Mouse (Mus musculus) c-Kit-positive CD71-positive TER-119-positive erythroid progenitor cells, embryonic 14.5 days (primary cell): Measurements from ENCODE around the gene Aldh3b2.

ENCODE experiments used
- DNase-seq: peaks from one replicate; pipeline ENCODE4 v3.0.0-alpha.2; 2013; ENCODE audit warnings: low spot score

Aldh3b2 gene

DNA sequence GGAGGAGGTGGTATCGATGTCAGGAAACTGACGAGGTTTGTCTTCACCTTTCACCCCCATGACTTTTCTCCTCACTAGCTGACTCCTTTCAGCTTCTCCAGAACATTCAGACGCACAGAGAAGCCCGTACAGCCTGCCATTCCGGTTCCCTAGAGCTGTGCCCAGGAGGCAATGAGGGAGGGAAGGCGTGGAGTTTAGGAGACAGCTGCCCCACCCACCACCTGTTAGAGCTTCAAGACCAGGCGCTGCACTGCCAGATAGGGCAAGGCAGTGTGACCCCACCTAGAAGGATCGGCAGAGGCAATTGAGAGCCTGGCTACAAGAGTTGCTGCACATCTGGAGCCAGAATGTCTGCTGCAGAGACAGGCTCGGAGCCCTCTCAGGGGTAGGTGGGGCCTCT, at the start of gene Aldh3b2:
Gene Aldh3b2, plus strand, starts transcription at position 100 of the 400 bp plus-strand sequence.
- DNase-seq = peak; percentile 56

DNA sequence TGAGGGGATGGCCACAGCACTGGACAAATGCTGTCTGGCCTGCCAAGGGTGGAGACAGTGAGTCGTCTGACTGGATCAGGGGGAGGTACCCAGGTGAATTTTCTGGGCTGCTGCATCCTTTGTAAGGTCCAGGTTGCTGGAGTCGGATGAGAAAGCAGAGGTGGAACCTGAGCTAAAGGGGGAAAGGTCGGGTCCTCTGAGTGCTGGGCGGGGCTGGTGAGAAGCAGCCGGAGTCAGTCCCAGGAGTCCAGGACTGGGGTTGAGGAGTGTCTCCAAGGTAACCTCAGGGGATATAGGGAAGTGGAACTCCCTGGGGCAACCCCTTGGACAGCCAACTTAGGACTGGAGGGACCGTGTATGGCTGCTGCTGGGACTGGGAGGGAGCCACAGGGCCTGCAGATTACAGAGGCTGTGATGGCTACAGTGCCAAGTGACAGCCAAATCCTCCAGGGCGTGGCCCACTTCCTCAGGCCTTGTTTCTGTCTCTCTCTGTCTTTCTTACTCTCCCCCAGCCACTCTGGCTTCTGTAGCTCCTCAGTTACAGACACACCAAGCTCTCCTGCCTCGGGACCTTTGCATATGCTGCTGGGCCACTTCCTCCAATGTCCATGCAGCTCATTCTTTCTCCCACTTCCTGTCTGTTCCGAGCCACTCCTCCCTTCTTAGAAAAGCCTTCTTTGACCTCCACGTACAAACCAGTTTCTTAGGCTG, 49.3 kb upstream of the Aldh3b2 start:
- no peak for DNase-seq

DNA sequence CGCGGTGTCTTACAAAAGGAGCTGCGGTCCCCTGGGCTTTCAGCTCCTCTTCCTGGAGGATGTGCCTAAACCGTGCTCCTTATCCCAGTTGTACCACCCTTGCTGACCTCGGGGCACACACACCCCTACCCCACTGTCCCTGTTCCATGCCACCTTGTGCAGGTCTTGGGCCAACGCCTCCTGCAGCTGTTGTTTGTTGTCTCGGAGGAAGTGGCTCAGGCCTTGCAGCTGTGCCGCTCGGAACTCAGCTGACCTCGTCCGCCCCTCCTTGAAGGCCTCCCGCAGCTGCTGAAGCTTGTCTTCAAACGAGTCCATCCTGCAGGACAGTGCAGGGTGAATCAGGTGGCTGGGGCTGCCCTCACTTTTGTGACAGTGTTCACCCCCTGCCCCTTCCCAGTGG, 48.5 kb upstream of the Aldh3b2 start:
- no peak for DNase-seq

DNA sequence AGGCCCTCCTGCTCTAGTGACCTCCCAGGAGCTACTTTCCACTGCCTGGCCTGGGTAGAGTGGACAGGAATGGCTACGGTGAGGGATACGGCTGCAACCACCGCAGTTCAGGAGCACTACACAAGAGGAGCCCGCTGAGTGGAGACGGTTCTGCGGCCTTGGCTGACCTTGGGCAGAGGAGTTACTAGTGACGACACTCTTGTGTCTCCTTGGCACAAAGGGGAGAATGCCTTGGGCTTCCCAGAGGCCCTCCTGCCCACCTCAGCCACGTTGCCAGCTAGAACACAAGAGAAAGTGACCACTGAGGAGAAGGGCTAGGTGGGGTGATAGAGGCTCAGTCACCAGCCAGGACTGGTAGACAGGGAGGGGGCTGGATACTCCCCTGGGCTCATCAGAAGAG, 47.9 kb upstream of the Aldh3b2 start:
- no peak for DNase-seq

DNA sequence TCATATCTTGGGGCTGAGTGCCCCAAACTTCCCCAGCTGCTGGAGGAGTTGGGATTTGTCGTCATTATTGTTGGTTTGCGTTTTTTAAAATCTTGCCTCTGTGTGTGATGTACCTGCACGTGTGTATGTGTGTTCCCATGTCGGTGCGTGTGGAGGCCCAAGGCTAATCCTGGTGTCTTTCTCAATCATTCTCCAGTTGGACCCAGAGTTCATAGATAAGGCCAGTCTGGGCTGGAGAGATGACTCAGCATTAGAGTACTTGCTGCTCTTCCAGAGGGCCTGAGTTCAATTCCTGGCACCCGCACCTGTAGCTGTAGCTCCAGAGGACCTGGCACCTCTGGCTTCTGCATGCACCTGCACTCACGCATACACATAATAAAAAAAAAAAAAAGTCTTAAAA, 47.3 kb upstream of the Aldh3b2 start:
- DNase-seq = no peak

DNA sequence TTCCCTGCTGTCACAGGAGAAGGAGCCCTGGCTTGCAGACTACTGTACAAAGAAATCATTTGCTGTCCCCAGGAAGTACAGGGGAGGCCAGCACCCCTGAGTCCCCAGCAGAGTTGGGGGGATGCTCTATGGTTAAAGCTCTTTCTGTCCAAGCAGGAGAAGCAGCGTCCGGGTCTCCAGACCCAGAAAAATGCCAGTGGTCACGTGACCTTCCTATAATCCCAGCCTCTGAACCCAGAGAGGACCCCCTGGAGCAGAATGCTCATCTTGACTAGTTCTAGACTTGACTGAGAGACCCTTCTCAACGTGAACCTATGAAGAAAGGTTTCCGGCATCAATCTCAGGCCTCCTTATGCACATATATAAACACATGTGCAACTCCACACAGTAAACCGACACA, 46.3 kb upstream of the Aldh3b2 start:
- no peak for DNase-seq

DNA sequence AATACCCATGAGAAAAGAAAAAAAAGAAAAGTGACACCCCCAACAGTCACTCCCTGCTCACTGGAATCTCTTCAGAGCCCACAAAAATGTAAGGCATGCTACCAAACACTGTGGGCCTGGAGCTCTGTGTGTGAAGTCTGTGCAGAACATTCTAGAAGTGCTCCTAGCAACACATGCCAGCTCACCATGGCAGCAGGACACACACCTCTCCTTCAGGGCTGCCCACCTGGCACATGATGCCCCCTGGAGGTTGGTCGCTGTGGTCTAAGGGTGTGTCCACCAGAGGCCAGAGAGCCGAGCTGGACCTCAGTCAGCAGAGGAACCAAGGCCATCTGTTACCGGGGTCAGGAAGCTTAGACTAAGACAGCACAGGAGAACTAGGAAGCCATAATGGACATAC, 45.8 kb upstream of the Aldh3b2 start:
- no peak for DNase-seq

DNA sequence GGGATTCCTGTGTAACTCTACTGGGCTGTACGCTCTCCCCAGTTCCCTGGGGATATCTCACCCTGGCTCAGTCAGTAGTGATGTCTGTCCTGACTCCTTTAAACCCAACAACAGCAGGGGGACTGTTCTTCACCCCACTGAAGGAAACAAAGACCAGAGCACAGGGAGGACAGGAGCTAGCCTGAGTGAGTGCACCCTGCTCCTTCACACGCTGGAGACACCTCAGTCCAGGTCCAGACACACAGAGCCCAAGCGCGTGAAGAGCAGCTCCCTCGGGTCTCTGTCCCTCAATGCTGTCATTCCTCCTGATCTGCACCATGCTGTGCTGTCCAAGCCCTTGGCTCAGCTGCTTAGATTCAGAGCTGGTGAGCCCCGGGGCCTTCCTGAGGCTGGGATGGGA, 45.4 kb upstream of the Aldh3b2 start:
- DNase-seq = no peak

DNA sequence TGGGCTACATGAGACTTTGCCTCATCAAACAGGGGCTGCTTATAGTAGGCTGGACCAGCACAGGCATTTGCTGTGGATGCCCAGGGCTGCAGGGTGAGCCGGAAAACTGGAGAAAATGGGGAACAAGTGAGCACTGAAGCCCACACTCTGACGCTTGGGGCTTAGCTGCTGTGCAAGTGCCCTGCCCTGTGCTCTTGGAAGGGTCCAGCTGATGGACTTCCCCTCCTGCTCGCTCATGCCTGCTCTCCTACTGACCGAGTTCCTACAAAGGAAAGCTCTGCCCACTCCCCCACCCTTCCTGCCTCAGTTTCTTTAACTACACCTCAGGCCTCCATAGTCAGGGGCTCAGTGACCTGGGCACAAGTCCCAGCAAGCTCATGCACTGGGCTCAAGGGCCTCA, 44.1 kb upstream of the Aldh3b2 start:
- DNase-seq = no peak

DNA sequence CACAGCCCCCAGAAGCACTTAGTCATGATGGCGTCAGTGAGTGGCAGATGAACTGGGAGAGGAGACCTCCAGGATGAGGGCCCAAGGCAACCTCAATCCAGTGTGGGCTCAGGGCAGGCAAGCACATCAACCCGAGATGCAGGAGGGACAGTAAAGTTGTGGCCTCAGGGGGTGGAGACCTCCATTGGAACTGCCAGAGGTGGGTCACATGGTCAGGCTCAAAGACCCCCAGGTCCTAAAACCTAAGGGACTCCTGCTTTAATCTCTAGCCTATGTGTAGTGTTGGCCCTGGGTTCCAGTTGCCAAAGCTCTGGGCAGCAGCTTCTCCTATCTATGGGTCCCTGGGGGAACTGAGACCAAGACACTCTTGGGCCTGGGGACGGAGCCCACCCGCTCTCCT, 43.3 kb upstream of the Aldh3b2 start:
- DNase-seq = no peak

DNA sequence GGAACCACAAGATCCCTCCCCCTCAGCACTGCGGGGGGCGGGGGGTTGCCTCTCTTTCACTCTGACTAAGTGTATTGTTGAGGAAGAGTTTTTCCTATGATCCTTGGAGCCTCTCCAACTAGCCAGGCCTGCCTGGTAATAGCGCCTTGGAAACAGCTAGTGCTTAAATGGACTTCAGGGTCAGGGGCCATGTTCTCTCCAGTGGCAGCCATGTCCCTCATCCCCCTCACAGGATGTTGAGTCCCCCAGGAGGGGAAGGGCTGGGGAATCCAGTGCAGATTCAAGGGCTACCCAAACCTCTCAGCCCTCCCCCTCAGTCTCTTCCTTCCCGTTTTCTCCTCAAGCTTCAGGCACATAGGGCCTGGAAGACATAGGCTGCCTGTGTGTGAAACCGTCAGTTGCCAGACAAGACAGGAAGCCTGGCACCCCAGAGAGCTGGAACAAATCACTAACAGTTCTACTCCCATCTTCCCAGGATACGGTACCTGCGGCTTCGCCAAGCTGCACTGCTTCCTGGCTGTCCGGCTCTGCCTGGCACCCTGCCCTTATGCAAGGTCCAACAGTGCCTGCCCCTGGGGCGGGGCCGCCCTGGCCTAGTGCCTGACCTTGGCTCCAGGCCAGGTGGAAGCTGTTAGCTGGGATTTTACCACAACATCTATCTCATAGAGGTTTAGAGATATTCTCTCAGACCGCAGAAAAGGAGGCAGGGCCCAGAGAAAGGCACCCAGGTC, 42.8 kb upstream of the Aldh3b2 start, which contains the start of gene Aldh3b1:
Gene Aldh3b1, minus strand, starts transcription at position 598 of the 731 bp plus-strand sequence.
- DNase-seq = no peak

DNA sequence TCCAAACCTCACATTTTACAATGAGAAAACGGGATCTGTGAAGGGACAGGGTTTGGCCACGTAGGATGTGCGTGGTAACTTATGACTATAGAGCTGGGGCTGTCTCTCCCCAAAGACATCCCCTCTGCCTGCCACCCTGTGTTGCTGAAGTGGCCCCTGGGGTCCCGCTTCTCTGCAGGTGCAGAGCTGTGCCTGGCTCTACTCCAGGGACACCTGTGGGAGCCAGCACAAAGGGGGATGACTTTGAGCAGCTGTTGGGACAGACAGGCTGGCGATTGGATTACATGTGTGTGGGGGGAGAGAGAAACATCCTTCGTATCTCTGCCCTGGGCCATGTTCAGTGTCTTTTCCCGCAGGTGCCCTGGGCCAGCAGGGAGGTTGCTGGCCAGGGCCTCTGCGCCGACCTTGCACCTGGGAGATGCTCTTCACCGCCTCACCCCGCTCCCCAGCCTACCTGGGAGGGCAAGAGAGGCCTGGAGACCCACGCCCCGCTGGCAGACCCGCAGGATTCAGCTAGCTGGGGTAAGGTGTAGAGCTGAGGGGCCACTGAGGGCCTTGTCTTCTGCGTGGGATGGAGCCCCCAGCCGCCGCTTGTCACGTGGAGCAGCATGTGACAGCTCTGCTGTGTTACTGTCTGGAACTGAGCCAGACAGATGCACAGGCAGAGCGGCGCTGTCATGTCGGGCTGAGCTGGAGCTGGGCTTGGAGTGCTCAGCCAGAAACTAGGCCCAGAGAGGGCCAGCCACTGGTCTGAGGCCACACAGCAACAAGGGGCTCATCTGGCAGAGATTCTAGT, 41.7 kb upstream of the Aldh3b2 start:
- no peak for DNase-seq

DNA sequence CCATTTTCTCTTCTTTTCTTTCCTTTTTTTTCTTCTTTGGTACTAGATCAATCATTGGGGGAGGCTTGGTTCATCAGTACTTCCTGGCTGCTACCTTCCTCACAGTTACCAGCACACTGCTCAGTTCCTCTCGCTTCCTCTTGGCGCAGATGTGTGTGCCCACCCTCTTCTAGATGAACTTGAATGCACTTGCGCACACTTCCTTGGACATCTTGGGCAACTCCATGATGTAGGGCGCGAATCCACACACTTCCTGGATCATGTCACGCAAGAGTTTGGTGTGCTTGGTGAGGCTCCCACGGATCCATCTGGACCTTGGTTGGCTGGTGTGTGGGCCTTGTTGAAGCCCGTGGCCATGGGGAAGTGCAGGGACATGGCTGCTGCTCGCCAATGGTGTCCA, 40.4 kb upstream of the Aldh3b2 start:
- DNase-seq = no peak

DNA sequence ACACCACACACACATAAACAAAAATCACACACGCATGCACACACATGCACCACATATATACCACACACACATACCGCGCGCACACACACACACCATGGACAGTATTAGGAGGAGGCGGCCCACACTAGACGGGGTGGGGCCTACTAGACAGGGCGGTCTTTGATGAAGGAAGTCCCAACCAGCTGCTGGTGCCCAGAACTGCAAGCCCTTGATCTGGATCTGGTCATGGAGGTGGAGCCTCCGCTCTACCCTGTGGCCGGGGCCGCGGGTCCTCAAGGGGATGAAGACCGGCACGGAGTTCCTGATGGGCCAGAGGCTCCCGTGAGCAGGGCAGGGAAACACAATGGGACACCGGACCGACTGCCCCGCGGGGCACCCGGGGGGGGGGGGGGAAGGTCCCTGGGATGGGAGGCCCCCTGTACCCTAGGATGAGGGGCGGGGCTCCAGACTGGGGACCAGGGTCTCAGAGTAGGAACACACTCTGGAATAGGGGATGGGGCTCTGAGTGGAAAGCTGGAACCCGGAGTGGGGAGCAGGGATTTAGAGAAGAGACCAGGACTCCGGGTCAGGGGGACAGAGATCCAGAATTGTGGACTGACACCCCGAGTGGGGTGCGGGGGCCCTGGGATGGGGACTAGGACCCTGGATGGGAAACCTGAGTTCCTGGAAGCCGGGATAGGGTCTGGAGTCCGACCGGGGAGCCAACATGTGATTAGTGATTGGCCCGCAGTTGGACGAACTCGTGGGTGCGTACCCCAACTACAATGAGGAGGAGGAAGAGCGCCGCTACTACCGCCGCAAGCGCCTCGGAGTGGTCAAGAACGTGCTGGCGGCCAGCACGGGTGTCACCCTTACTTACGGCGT, 36.9 kb upstream of the Aldh3b2 start, which contains the start of gene Unc93b1:
Gene Unc93b1, plus strand, starts transcription at position 155 of the 864 bp plus-strand sequence.
- peak; percentile 35 for DNase-seq

DNA sequence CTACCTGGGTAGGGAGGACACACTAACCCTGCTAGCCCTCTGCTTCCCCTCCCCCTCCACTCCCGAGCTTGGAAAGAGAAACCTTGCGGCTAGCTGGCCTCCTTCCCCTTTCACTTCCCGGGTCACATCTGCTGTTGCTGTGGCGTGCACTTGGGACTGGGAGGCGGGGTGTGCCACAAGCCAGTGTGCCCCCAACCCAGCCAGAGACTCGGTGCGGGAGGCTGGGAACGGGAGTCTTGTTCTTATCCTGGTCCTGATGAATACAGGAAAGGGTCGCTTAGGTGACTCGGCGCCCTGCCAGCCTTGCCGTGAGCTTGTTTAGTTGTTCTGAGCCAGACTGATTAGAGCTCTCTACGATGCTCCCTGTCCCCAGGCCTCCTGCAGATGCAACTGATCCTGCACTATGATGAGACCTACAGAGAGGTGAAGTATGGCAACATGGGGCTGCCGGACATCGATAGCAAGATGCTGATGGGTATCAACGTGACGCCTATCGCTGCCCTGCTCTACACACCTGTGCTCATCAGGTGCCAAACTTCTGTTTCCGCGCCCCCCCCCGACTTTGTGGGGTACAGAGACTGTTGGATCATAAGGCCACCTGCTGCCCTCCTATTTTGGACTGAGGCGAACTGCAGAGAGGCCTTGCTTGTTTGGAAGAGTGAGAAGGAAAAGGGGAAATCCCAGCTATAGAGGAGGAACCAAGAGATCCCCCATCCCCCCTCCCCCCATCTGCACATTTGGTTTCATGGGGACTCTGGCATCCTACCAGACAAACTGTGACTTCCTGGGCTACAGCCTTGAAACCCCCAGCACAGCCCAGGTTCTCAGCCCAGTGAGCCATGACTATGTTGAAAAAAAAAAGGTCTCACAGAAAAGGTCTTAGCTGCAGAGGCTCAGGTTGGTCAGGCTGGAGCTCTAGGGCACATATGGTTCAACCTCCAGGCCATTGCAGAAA, 36.0 kb upstream of the Aldh3b2 start:
- DNase-seq = no peak

DNA sequence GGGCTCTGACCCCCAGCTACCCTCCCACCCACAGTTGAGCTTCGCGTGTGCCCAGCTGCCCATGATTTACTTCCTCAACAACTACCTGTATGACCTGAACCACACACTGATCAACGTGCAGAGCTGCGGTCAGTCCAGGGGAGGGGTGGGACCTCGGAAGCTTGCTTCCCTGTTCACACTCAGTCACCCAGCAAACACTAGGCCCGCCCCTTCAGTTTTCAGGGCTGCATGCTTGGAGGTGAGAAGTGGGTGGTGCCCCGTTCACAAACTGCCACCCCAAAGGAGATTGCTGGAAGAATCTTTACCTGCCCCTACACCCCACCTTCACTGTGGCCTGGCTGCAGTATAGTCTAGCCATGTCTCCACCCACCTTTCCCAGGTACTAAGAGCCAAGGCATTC, 29.8 kb upstream of the Aldh3b2 start:
- no peak for DNase-seq

DNA sequence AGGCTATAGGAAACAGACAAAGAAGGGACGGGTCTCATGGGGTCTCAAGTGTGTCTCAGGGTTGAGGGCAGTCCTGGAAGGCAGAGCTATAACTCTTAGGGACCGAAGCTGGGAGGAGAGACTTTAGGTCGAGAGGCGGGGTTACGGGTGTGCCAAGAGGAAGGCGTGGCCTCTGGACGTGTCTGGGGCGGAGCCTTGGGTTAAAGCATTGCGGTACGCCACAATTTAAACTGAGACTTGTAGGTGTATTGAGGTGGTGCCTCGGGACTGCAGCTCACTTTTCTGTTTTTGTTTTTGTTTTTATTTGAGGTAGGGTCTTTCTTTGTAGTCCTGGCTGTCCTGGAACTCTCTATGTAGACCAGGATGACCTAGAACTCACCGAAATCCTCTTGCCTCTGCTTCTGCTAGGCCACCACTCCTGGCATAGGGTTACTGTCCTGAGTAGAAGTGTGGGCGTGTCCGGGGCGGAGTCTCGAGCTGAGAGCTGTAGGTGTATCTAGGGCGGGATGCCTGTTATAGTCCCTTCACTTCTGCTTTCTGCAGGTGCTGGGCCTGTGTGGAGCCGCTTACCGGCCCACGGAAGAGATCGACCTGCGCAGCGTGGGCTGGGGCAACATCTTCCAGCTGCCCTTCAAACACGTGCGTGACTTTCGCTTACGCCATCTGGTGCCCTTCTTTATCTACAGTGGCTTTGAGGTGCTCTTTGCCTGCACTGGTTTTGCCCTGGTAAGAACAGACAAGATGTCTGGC, 29.0 kb upstream of the Aldh3b2 start:
- DNase-seq = peak; percentile 74

DNA sequence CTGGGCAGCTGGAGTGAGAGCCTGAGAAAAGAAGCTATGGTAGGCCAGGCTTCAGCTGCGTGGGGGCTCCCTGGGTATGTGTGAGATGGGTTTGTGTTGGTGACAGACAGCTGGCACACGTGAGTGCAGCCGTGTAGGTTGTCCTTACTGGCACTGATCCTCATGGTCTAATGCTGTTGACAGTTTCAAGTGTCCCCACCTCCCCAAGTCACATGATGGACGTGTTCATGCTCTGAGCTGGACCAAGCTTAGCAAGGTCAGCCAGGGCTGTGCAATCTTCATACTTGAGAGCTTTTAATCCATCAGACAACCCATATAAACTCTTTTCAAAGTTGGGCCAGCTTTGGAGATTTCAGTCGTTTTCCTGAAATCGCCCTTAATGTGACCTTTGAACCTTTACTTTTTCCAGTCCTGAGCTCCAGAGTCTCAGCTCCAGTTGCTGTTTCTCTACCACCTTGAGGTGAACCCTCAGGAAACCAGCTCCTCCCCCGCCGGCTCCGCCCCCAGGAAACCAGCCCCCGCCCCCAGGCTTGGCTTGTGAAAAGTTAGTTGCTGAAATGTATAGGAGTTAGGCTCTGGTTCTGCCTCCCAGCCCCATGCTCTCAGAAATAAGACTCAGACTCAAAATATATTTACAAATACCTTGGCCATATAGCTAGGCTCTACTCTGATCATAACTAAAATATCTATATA, 26.1 kb upstream of the Aldh3b2 start:
- no peak for DNase-seq

DNA sequence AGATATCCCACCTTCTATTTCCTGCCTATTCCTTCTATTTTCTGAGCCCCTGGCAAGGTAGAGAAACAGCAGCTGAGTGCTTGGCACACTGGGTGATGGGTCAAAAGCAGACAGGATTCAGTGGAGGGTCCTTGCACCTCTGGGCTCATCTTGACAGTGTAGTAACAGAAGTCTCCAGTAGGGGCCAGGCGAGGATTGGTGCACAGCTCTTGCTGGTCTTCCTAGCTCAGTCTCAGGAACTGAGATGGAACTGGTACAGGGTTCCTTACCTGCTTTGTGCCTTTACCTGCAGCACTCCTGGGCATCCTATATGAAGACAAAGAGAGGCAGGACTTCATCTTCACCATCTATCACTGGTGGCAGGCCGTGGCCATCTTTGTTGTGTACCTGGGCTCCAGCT, 25.4 kb upstream of the Aldh3b2 start:
- peak; percentile 59 for DNase-seq
